Mouse (Mus musculus) brown adipose tissue, adult 24 weeks (tissue): ENCODE results near the gene Ddi2. TPM values are rescaled to one million over a fixed set of nuclear protein-coding genes. Genes with fewer than 3 reads are reported as not detected.
A peak's percentile ranks its signal among the peaks of the same experiment; 100 is the strongest.

ENCODE experiments used
- H3K27ac ChIP-seq: fragments of 200-500 bp; replicated peaks from 2 replicates; pipeline ENCODE4 v1.5.1; 2012; ENCODE audit warnings: low read depth, mild to moderate bottlenecking, low read length
- H3K4me1 ChIP-seq: fragments of 200-500 bp; 2 replicates; pipeline ENCODE4 v1.6.1; 2012; ENCODE audit warnings: low read length, mixed read lengths; ENCODE audit not compliant: control insufficient read depth, insufficient read depth, insufficient read length
- H3K4me3 ChIP-seq: fragments of 200-500 bp; 2 replicates; pipeline ENCODE4 v1.5.1; 2012; ENCODE audit warnings: low read depth, mild to moderate bottlenecking, low read length, moderate library complexity; ENCODE audit not compliant: insufficient read depth
- polyA plus RNA-seq: library from polyadenylated mRNA; stranded (reverse); fragments of >200 nt; gene quantifications from 2 replicates; pipeline ENCODE4 v1.2.4, GENCODE M21; 2012; ENCODE audit not compliant: missing spikeins, insufficient read depth, insufficient read length

Ddi2 gene
- polyA plus RNA-seq, 1 experiment = 9.4 TPM

- peaks cover 10% of the 10 kb centered on the region for H3K4me1 ChIP-seq
- no peak overlapping the region for H3K27ac ChIP-seq
- H3K4me3 ChIP-seq = no peak overlapping the region
Measured at GRCm38 (mm10) chr4:141660884-141661283, 62.3 kb downstream of the Ddi2 start.

- Histone ChIP-seq H3K4me3 (no peak overlapping the region), H3K27ac (no peak overlapping the region), H3K4me1 (peaks cover 9% of the 10 kb centered on the region)
Measured at GRCm38 (mm10) chr4:141659739-141660138, 63.5 kb downstream of the Ddi2 start.

GRCm38 (mm10) chr4:141658846-141659484, 64.3 kb downstream of the Ddi2 start:
- H3K27ac ChIP-seq = no peak overlapping the region
- no peak overlapping the region for H3K4me3 ChIP-seq
- H3K4me1 ChIP-seq = peaks cover 5% of the 10 kb centered on the region; the same call in 1 of the 2 replicates

- Histone ChIP-seq H3K4me3 (no peak overlapping the region), H3K27ac (no peak overlapping the region), H3K4me1 (peaks cover 5% of the 10 kb centered on the region)
Measured at GRCm38 (mm10) chr4:141656932-141657331, 66.3 kb downstream of the Ddi2 start.

- peaks cover 5% of the 10 kb centered on the region for H3K4me1 ChIP-seq
- H3K4me3 ChIP-seq = no peak overlapping the region
- H3K27ac ChIP-seq = no peak overlapping the region; the same call in 1 of the 2 replicates
Measured at GRCm38 (mm10) chr4:141655908-141656608, 67.2 kb downstream of the Ddi2 start.

GRCm38 (mm10) chr4:141654509-141654908, 68.7 kb downstream of the Ddi2 start:
- Histone ChIP-seq H3K27ac (no peak overlapping the region), H3K4me3 (no peak overlapping the region), H3K4me1 (peaks cover 5% of the 10 kb centered on the region)

- Histone ChIP-seq H3K27ac (0 out of 2 replicates have a peak overlapping the region, but pooled peaks have one; percentile 41), H3K4me3 (no peak overlapping the region), H3K4me1 (peaks cover 7% of the 10 kb centered on the region)
Measured at GRCm38 (mm10) chr4:141653813-141654212, 69.4 kb downstream of the Ddi2 start.

GRCm38 (mm10) chr4:141653044-141653443, 70.2 kb downstream of the Ddi2 start:
- Histone ChIP-seq H3K4me1 (peaks cover 7% of the 10 kb centered on the region), H3K4me3 (no peak overlapping the region), H3K27ac (no peak overlapping the region)

- peaks cover 7% of the 10 kb centered on the region for H3K4me1 ChIP-seq
- H3K4me3 ChIP-seq = no peak overlapping the region
- H3K27ac ChIP-seq = no peak overlapping the region; the same call in 1 of the 2 replicates
Measured at GRCm38 (mm10) chr4:141651944-141652343, 71.3 kb downstream of the Ddi2 start.

- H3K4me1 ChIP-seq = peaks cover 7% of the 10 kb centered on the region
- no peak overlapping the region for H3K27ac ChIP-seq
- H3K4me3 ChIP-seq = no peak overlapping the region
Measured at GRCm38 (mm10) chr4:141651286-141651685, 71.9 kb downstream of the Ddi2 start.

GRCm38 (mm10) chr4:141649244-141649643, 74.0 kb downstream of the Ddi2 start:
- Histone ChIP-seq H3K4me3 (no peak overlapping the region), H3K4me1 (peaks cover 7% of the 10 kb centered on the region), H3K27ac (no peak overlapping the region)

- no peak overlapping the region for H3K4me3 ChIP-seq
- H3K4me1 ChIP-seq = peaks cover 15% of the 10 kb centered on the region
- H3K27ac ChIP-seq = no peak overlapping the region
Measured at GRCm38 (mm10) chr4:141648262-141648661, 75.0 kb downstream of the Ddi2 start.

- no peak overlapping the region for H3K27ac ChIP-seq
- peaks cover 12% of the 10 kb centered on the region for H3K4me1 ChIP-seq
- H3K4me3 ChIP-seq = no peak overlapping the region
Measured at GRCm38 (mm10) chr4:141647187-141647586, 76.0 kb downstream of the Ddi2 start.

- Histone ChIP-seq H3K27ac (peak overlapping the region; percentile 56), H3K4me1 (peaks cover 15% of the 10 kb centered on the region)
Measured at GRCm38 (mm10) chr4:141645988-141646387, 77.2 kb downstream of the Ddi2 start.

GRCm38 (mm10) chr4:141643118-141643855, 79.9 kb downstream of the Ddi2 start:
- no peak overlapping the region for H3K4me3 ChIP-seq
- peaks cover 12% of the 10 kb centered on the region for H3K4me1 ChIP-seq
- H3K27ac ChIP-seq = peak overlapping the region; percentile 72

More at GRCm38 (mm10) chr4:141645988-141646387, 77.2 kb downstream of the Ddi2 start:
- no peak overlapping the region for H3K4me3 ChIP-seq
